Comparison of ENCODE assay signal across 8 mouse cellular contexts in the genomic region with DNA sequence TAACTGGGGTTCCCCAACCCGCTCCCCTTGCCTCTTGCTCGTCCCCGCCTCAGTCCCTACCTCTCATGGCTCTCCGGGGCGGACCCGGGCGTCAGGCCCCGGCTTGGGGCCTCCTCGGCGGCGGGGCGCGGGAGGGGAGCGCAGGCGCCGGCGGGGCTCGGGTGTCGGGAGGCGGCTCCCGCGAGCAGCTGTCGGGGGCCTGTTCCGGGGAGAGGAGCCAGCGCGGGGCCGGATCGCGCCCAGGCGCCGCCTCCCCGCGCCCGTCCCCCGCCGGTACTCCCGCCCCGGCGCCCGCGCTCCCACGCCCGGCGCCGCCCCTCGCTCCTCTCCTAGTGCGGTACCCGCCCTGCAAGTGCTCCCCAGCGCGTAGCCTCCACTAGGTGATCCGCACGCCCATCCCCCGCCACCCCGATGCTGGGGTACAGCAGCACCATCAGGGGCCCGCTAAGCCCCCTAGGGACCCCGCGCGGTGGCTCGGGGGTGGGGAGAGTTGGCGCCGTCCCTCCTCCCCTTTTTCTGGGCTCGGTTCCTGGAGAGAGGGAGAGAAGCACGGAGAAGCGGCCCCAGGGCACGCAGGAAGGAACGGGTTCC. TPM values are rescaled to one million over a fixed set of nuclear protein-coding genes. Genes with fewer than 3 reads are reported as not detected.
DNase-seq lines count a peak whose midpoint lies in the region; ATAC-seq and TF ChIP-seq lines count a peak whose summit lies in the region.

No protein-coding gene starts in this region.

- DNase-seq in brain, embryonic 14.5 days (ENCODE audit: low read depth) = peak; percentile 92
- peak; percentile 75 for DNase-seq in heart, postnatal 25 days (ENCODE audit: low spot score)
- peak; percentile 83 to 88 for DNase-seq in layer of hippocampus, adult 18-20 months (ENCODE audit: low spot score in 2 of 2)
- peak; percentile 60 for DNase-seq in liver, postnatal 0 days
- peak; percentile 73 for DNase-seq in thymus, postnatal 25 days

- no peak for TF ChIP-seq EP300 in liver, postnatal 0 days (IDR thresholded peaks at IDR 0.05; ENCODE audit: low read depth)

- peak; percentile 50 for ATAC-seq in CD4-positive, CD25-positive, alpha-beta regulatory T cell, adult 4 months
- ATAC-seq in forebrain, embryonic 15.5 days (replicated peaks) = peak; percentile 53
- ATAC-seq in liver, postnatal 0 days = peak; percentile 51; the same call in 1 of the 2 replicates

- peak overlapping the region; percentile 67 for H3K4me3 ChIP-seq in forebrain, embryonic 15.5 days
- H3K4me3 ChIP-seq in liver, postnatal 0 days (ENCODE audit: low read depth, low read length) = peak overlapping the region; percentile 48
- H3K4me3 ChIP-seq in olfactory bulb, adult 2 months (ENCODE audit: insufficient read depth, low read depth, low read length) = peak overlapping the region; percentile 61

- H3K27me3 ChIP-seq in forebrain, embryonic 15.5 days = no peaks in the 10 kb centered on the region
- H3K27me3 ChIP-seq in liver, postnatal 0 days (ENCODE audit: insufficient read depth, low read length) = peaks cover 64% of the 10 kb centered on the region

- no peaks in the 10 kb centered on the region for H3K36me3 ChIP-seq in forebrain, embryonic 15.5 days
- H3K36me3 ChIP-seq in liver, postnatal 0 days (replicated peaks; ENCODE audit: insufficient read depth, low read length) = no peaks in the 10 kb centered on the region

- intact Hi-C loops in heart, postnatal 25 days (cut with DNase I) = no loop called here

- H3K27ac ChIP-seq in forebrain, embryonic 15.5 days (replicated peaks) = peak overlapping the region; percentile 99
- peak overlapping the region; percentile 34; the same call in 1 of the 2 replicates for H3K27ac ChIP-seq in liver, postnatal 0 days (ENCODE audit: low read depth)
- H3K27ac ChIP-seq in olfactory bulb, adult 2 months (ENCODE audit: insufficient read depth, low read depth, low read length) = peak overlapping the region; percentile 91

- no peaks in the 10 kb centered on the region for H3K9me3 ChIP-seq in forebrain, embryonic 15.5 days
- no peaks in the 10 kb centered on the region for H3K9me3 ChIP-seq in liver, postnatal 0 days (ENCODE audit: low read length)

- peak; percentile 13; the same call in 1 of the 2 replicates for TF ChIP-seq POLR2A in brain, embryonic 14.5 days (IDR thresholded peaks at IDR 0.05; ENCODE audit: borderline replicate concordance, extremely low read depth, insufficient read depth, insufficient read length, poor library complexity, severe bottlenecking)
- TF ChIP-seq POLR2A in olfactory bulb, adult 2 months (IDR thresholded peaks at IDR 0.05; ENCODE audit: insufficient read depth, low read depth, low read length) = peak; percentile 16; the same call in 1 of the 2 replicates

- peak overlapping the region; percentile 89 for H3K4me2 ChIP-seq in forebrain, embryonic 15.5 days (replicated peaks)
- peak overlapping the region; percentile 78 for H3K4me2 ChIP-seq in liver, postnatal 0 days (ENCODE audit: low read depth, low read length)

- H3K9ac ChIP-seq in forebrain, embryonic 15.5 days (replicated peaks) = peak overlapping the region; percentile 84
- peak overlapping the region; percentile 34; the same call in 1 of the 2 replicates for H3K9ac ChIP-seq in liver, postnatal 0 days (replicated peaks)

- TF ChIP-seq CTCF in brain, embryonic 14.5 days (IDR thresholded peaks at IDR 0.05; ENCODE audit: borderline replicate concordance, extremely low read depth, insufficient read depth, insufficient read length) = 0 out of 2 replicates have a peak, but pooled peaks have one; percentile 0
- no peak for TF ChIP-seq CTCF in liver, postnatal 0 days (IDR thresholded peaks at IDR 0.05; ENCODE audit: low read depth)
- TF ChIP-seq CTCF in olfactory bulb, adult 2 months (IDR thresholded peaks at IDR 0.05; ENCODE audit: insufficient read depth, low read depth, low read length) = no peak

- WGBS in forebrain, embryonic 15.5 days = 1% methylated on average over 33 of the region's 66 CpGs
- under 1% methylated on average over 51 of the region's 66 CpGs for WGBS in liver, postnatal 0 days (ENCODE audit: insufficient replicate concordance)
- WGBS in olfactory bulb, adult 2 months = 2% methylated on average over 66 of the region's 66 CpGs

- peaks cover 79% of the 10 kb centered on the region for H3K4me1 ChIP-seq in forebrain, embryonic 15.5 days
- peaks cover 5% of the 10 kb centered on the region; the same call in 1 of the 2 replicates for H3K4me1 ChIP-seq in liver, postnatal 0 days (ENCODE audit: insufficient read depth)
- H3K4me1 ChIP-seq in olfactory bulb, adult 2 months (ENCODE audit: control insufficient read depth, insufficient read depth, low read length) = peaks cover 50% of the 10 kb centered on the region

RNA-seq across cellular contexts. Expression of gene Ddr1, which starts 4.0 kb away (rescaled TPM):
- under 1 TPM; 0.65 TPM for polyA plus RNA-seq in CD4-positive, CD25-positive, alpha-beta regulatory T cell, adult 4 months (2017; shearing (Covaris generic))
- 99.6 and 112 TPM in 2 replicates for polyA plus RNA-seq in brain, embryonic 14.5 days (2012; rRNA removed)
- polyA plus RNA-seq in forebrain, embryonic 15.5 days (2015; fragmentation: Nextera tagmentation; extraction: Ambion mirVana) = 127 TPM in 2 replicates
- 10 to 100 TPM; 33.1 to 41.7 TPM for total RNA-seq in heart, postnatal 25 days (2021)
- total RNA-seq in layer of hippocampus, adult 18-20 months (2021) = 10 to 100 TPM; 59.0 to 59.7 TPM
- polyA plus RNA-seq in liver, postnatal 0 days (2015; fragmentation: Nextera tagmentation; extraction: Ambion mirVana) = 2.2 and 2.3 TPM in 2 replicates
- not detected in 2 replicates for polyA plus RNA-seq in olfactory bulb, adult 2 months (2012; ENCODE audit: insufficient read depth, insufficient read length, low replicate concordance, missing spikeins)

RNA-seq across cellular contexts. Expression of gene Gtf2h4, which starts 26.9 kb away (rescaled TPM):
- 10 to 100 TPM; 28.3 to 37.7 TPM for polyA plus RNA-seq in CD4-positive, CD25-positive, alpha-beta regulatory T cell, adult 4 months (2017; shearing (Covaris generic))
- polyA plus RNA-seq in brain, embryonic 14.5 days (2012; rRNA removed) = 28.8 and 40.8 TPM in 2 replicates
- polyA plus RNA-seq in forebrain, embryonic 15.5 days (2015; fragmentation: Nextera tagmentation; extraction: Ambion mirVana) = 36.1 and 37.8 TPM in 2 replicates
- 10 to 100 TPM; 17.5 to 18.3 TPM for total RNA-seq in heart, postnatal 25 days (2021)
- total RNA-seq in layer of hippocampus, adult 18-20 months (2021) = 10 to 100 TPM; 33.3 to 34.5 TPM
- polyA plus RNA-seq in liver, postnatal 0 days (2015; fragmentation: Nextera tagmentation; extraction: Ambion mirVana) = 14.1 and 15.2 TPM in 2 replicates
- not detected in 2 replicates for polyA plus RNA-seq in olfactory bulb, adult 2 months (2012; ENCODE audit: insufficient read depth, insufficient read length, low replicate concordance, missing spikeins)

RNA-seq across cellular contexts. Expression of gene Vars2, which starts 33.1 kb away (rescaled TPM):
- polyA plus RNA-seq in CD4-positive, CD25-positive, alpha-beta regulatory T cell, adult 4 months (2017; shearing (Covaris generic)) = 10 to 100 TPM; 11.1 to 15.2 TPM
- polyA plus RNA-seq in brain, embryonic 14.5 days (2012; rRNA removed) = 36.8 and 40.6 TPM in 2 replicates
- 16.2 and 18.1 TPM in 2 replicates for polyA plus RNA-seq in forebrain, embryonic 15.5 days (2015; fragmentation: Nextera tagmentation; extraction: Ambion mirVana)
- 10 to 100 TPM; 32.3 TPM for total RNA-seq in heart, postnatal 25 days (2021)
- total RNA-seq in layer of hippocampus, adult 18-20 months (2021) = 10 to 100 TPM; 35.9 to 37.4 TPM
- polyA plus RNA-seq in liver, postnatal 0 days (2015; fragmentation: Nextera tagmentation; extraction: Ambion mirVana) = 4.6 and 5.0 TPM in 2 replicates
- polyA plus RNA-seq in olfactory bulb, adult 2 months (2012; ENCODE audit: insufficient read depth, insufficient read length, low replicate concordance, missing spikeins) = not detected in 2 replicates

RNA-seq across cellular contexts. Expression of gene Mucl3, which starts 57.0 kb away (rescaled TPM):
- polyA plus RNA-seq in CD4-positive, CD25-positive, alpha-beta regulatory T cell, adult 4 months (2017; shearing (Covaris generic)) = under 1 TPM; 0.16 to 0.46 TPM
- polyA plus RNA-seq in brain, embryonic 14.5 days (2012; rRNA removed) = 0.05 and 0.11 TPM in 2 replicates
- not detected in 2 replicates for polyA plus RNA-seq in forebrain, embryonic 15.5 days (2015; fragmentation: Nextera tagmentation; extraction: Ambion mirVana)
- total RNA-seq in heart, postnatal 25 days (2021) = not detected
- total RNA-seq in layer of hippocampus, adult 18-20 months (2021) = not detected
- not detected in 2 replicates for polyA plus RNA-seq in liver, postnatal 0 days (2015; fragmentation: Nextera tagmentation; extraction: Ambion mirVana)
- not detected in 2 replicates for polyA plus RNA-seq in olfactory bulb, adult 2 months (2012; ENCODE audit: insufficient read depth, insufficient read length, low replicate concordance, missing spikeins)

Comparison
In these comparisons a context has a peak if more than half of its experiments do, and no peak if none do; other contexts are left out.
1. Peak in every context shown above with its lines: DNase-seq, ATAC-seq, H3K4me3 ChIP-seq and H3K27ac ChIP-seq.
2. H3K27ac ChIP-seq: peak in every context shown above with its lines; median percentile 99 in forebrain, embryonic 15.5 days; 91 in olfactory bulb, adult 2 months; 34 in liver, postnatal 0 days.
3. RNA of gene Gtf2h4, which starts 26.9 kb away (polyA plus RNA-seq): 28.3 to 37.7 TPM in CD4-positive, CD25-positive, alpha-beta regulatory T cell, adult 4 months, 36.1 to 37.8 TPM in forebrain, embryonic 15.5 days, 28.8 to 40.8 TPM in brain, embryonic 14.5 days and 14.1 to 15.2 TPM in liver, postnatal 0 days; not detected in olfactory bulb, adult 2 months; every median in the first group is over 10 times any median in the second.